Mouse (Mus musculus): ENCODE measurements around the gene Prrc2c. TPM values are rescaled to one million over a fixed set of nuclear protein-coding genes. Genes with fewer than 3 reads are reported as not detected.

Gene Prrc2c
- polyA plus RNA-seq, 1 experiment from 2014 or later = 134 TPM

GRCm38 (mm10) chr1:162664826-162665475 is 75.4 kb downstream of the Prrc2c start:
- 11% methylated on average over 10 of the region's 10 CpGs for WGBS
- Histone ChIP-seq H3K27me3 (no peaks in the 10 kb centered on the region), H3K9ac (no peak overlapping the region), H3K36me3 (peaks cover 10% of the 10 kb centered on the region), H3K9me3 (no peaks in the 10 kb centered on the region), H3K27ac (no peak overlapping the region), H3K4me3 (no peak overlapping the region; the same call in 1 of the 2 replicates), H3K4me1 (peaks cover 6% of the 10 kb centered on the region), H3K4me2 (0 out of 2 replicates have a peak overlapping the region, but pooled peaks have one; percentile 17)
- peak; percentile 92 for ATAC-seq (ENCODE audit: insufficient number of reproducible peaks, low FRiP score, low TSS enrichment, low read depth)

GRCm38 (mm10) chr1:162660276-162660860 is 80.0 kb downstream of the Prrc2c start:
- ATAC-seq (ENCODE audit: insufficient number of reproducible peaks, low FRiP score, low TSS enrichment, low read depth) = no peak
- 77% methylated on average over 11 of the region's 11 CpGs for WGBS
- H3K27me3 ChIP-seq = no peaks in the 10 kb centered on the region
- no peak overlapping the region for H3K4me2 ChIP-seq
- no peak overlapping the region for H3K4me3 ChIP-seq
- H3K9me3 ChIP-seq = no peaks in the 10 kb centered on the region
- H3K36me3 ChIP-seq = no peaks in the 10 kb centered on the region
- no peak overlapping the region for H3K9ac ChIP-seq
- H3K27ac ChIP-seq = no peak overlapping the region
- no peaks in the 10 kb centered on the region for H3K4me1 ChIP-seq

DNA sequence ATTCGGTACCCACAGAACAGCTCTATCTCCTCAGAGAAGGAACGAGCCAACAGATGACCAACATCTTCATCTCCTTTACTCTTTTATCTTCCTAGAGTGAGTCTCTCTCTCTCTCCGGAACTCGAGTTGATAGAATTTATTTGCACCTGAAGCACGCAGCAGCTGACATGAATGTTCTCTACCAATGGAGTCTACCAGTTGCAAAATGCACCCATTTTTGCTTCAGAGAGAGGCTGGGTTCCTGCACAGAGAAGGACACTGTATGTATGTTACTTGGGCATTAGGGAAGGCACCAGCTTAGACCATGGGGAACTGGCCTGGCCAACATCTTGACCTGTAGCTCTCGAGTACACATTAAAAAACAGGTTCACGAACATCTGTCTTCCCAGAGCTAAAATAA is 82.2 kb downstream of the Prrc2c start, which contains the start of gene Myocos:
Myocos (minus strand) TSS at position 101 of the 400 bp plus-strand sequence.
- Histone ChIP-seq H3K36me3 (no peaks in the 10 kb centered on the region), H3K4me2 (no peak within 1 kb of the TSS), H3K9ac (no peak within 1 kb of the TSS), H3K9me3 (no peaks in the 10 kb centered on the region), H3K27ac (no peak within 1 kb of the TSS), H3K27me3 (no peaks in the 10 kb centered on the region), H3K4me1 (no peaks in the 10 kb centered on the region), H3K4me3 (no peak within 1 kb of the TSS)
- WGBS = 89% methylated on average over 7 of the region's 7 CpGs
- no peak for ATAC-seq (ENCODE audit: insufficient number of reproducible peaks, low FRiP score, low TSS enrichment, low read depth)

DNA sequence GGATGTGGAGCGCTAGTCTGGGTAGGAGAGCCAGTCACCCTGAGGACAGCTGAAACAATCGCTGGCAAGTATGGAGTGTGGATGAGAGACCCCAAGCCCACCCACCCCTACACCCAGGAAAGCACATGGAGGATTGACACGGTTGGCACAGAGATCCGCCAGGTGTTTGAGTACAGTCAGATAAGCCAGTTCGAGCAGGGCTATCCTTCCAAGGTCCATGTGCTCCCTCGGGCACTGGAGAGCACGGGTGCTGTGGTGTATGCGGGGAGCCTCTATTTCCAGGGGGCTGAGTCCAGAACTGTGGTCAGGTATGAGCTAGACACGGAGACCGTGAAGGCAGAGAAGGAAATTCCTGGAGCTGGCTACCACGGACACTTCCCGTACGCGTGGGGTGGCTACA is 91.9 kb downstream of the Prrc2c start:
- Histone ChIP-seq H3K4me1 (peaks cover 3% of the 10 kb centered on the region; the same call in 1 of the 2 replicates), H3K4me3 (no peak overlapping the region), H3K9me3 (no peaks in the 10 kb centered on the region), H3K36me3 (no peaks in the 10 kb centered on the region), H3K4me2 (no peak overlapping the region), H3K27me3 (no peaks in the 10 kb centered on the region), H3K27ac (no peak overlapping the region), H3K9ac (no peak overlapping the region)
- 90% methylated on average over 14 of the region's 14 CpGs for WGBS
- ATAC-seq (ENCODE audit: insufficient number of reproducible peaks, low FRiP score, low TSS enrichment, low read depth) = no peak

DNA sequence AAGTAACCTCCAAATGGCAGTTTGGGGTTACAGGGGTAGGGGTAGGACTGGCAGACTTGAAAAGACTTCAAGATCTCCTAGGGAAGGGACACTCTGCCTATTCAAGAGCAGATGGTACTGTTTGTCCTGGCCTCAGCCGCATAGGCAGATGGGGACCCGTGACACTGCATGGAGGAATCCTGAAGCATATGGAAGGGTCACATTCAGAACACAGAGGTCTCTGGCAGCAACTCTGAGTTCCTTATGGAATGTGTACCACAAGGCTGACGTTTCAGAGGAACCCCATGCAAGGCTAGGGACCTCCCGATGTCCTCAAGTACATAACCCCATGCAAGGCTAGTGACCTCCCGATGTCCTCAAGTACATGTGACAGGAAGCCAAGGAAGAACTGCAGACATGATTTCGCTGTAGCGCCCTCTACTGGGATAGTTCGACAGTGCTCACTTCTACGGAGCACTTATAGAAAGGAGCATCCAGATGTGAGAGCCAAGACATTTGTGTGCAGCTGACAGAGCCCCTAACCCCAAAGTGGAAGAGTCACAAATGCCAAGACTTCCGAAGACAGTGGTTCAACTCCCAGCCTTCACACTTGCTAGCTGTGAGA is 94.2 kb downstream of the Prrc2c start:
- WGBS = 74% methylated on average over 10 of the region's 10 CpGs
- no peak for ATAC-seq (ENCODE audit: insufficient number of reproducible peaks, low FRiP score, low TSS enrichment, low read depth)
- no peaks in the 10 kb centered on the region for H3K36me3 ChIP-seq

DNA sequence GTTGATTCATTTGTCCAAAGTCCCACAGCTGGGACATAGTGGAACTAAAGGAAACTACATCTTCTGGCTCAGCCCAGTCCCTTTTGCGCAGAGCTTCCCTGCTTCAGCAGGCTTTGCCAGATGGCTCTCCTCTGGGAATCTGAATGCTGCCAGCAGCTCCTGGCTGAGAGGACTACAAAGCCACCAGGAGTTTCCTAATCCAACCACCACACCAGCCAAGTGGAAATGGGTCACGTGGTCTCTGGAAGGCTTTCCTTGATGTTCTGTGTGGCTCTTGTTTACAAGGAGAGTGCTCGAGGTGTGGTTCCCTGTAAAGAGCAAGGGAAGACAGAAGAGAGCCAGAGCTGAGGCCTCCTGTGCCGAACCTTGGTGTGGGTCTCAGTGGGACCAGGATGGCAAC is 96.6 kb downstream of the Prrc2c start:
- Histone ChIP-seq H3K27me3 (no peaks in the 10 kb centered on the region), H3K4me2 (no peak overlapping the region), H3K4me1 (peaks cover 3% of the 10 kb centered on the region; the same call in 1 of the 2 replicates), H3K9me3 (no peaks in the 10 kb centered on the region), H3K27ac (no peak overlapping the region), H3K4me3 (no peak overlapping the region), H3K9ac (no peak overlapping the region), H3K36me3 (no peaks in the 10 kb centered on the region)
- 20% methylated on average over 4 of the region's 4 CpGs for WGBS
- ATAC-seq (ENCODE audit: insufficient number of reproducible peaks, low FRiP score, low TSS enrichment, low read depth) = no peak

More for the DNA sequence above, 94.2 kb downstream of the Prrc2c start:
- H3K4me1 ChIP-seq = peaks cover 3% of the 10 kb centered on the region; the same call in 1 of the 2 replicates
- no peak overlapping the region for H3K9ac ChIP-seq
- H3K4me2 ChIP-seq = no peak overlapping the region
- no peaks in the 10 kb centered on the region for H3K9me3 ChIP-seq
- no peaks in the 10 kb centered on the region for H3K27me3 ChIP-seq
- no peak overlapping the region for H3K4me3 ChIP-seq
- H3K27ac ChIP-seq = no peak overlapping the region

GRCm38 (mm10) chr1:162642591-162642990 is 97.8 kb downstream of the Prrc2c start:
- ATAC-seq (ENCODE audit: insufficient number of reproducible peaks, low FRiP score, low TSS enrichment, low read depth) = no peak
- H3K4me3 ChIP-seq = no peak overlapping the region

DNA sequence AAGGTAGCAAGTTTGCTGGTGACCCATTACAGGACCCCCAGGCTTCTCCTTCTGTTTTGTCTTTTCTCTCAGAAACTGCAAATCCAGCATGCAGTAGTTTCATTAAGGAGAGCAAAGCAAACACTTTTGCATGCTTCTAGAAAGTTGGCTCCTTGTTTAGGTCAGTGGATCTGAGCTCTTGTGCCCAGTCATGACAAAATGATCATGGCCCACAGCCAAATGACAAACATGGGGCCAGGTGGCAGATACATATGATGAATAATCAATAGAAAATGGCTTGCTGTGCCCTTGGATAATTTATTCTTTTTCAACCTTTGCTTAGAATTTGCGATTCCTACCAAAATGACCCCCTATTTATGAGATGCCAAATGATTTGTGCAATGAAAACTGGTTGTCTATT is 100.5 kb downstream of the Prrc2c start:
- Histone ChIP-seq H3K36me3 (no peaks in the 10 kb centered on the region), H3K9ac (no peak overlapping the region), H3K4me1 (peaks cover 10% of the 10 kb centered on the region; the same call in 1 of the 2 replicates), H3K27ac (no peak overlapping the region), H3K4me3 (no peak overlapping the region), H3K4me2 (no peak overlapping the region), H3K27me3 (no peaks in the 10 kb centered on the region), H3K9me3 (no peaks in the 10 kb centered on the region)
- no peak for ATAC-seq (ENCODE audit: insufficient number of reproducible peaks, low FRiP score, low TSS enrichment, low read depth)
- WGBS = 93% methylated on average over 1 of the region's 1 CpGs

More at GRCm38 (mm10) chr1:162642591-162642990, 97.8 kb downstream of the Prrc2c start:
- H3K36me3 ChIP-seq = no peaks in the 10 kb centered on the region
- peaks cover 3% of the 10 kb centered on the region; the same call in 1 of the 2 replicates for H3K4me1 ChIP-seq
- H3K4me2 ChIP-seq = no peak overlapping the region
- no peak overlapping the region for H3K9ac ChIP-seq
- no peaks in the 10 kb centered on the region for H3K27me3 ChIP-seq
- no peaks in the 10 kb centered on the region for H3K9me3 ChIP-seq
- no peak overlapping the region for H3K27ac ChIP-seq
- 85% methylated on average over 3 of the region's 3 CpGs for WGBS

- WGBS = 82% methylated on average over 10 of the region's 10 CpGs
- Histone ChIP-seq H3K36me3 (no peaks in the 10 kb centered on the region), H3K4me1 (peaks cover 10% of the 10 kb centered on the region; the same call in 1 of the 2 replicates), H3K4me2 (no peak within 1 kb of the TSS), H3K9me3 (no peaks in the 10 kb centered on the region), H3K27ac (no peak within 1 kb of the TSS), H3K4me3 (no peak within 1 kb of the TSS), H3K9ac (no peak within 1 kb of the TSS), H3K27me3 (no peaks in the 10 kb centered on the region)
- no peak for ATAC-seq (ENCODE audit: insufficient number of reproducible peaks, low FRiP score, low TSS enrichment, low read depth)
Observed at GRCm38 (mm10) chr1:162639051-162639750, 101.2 kb downstream of the Prrc2c start, which contains the start of gene Myoc. Gene Myoc, plus strand, starts transcription at chr1:162639155.

DNA sequence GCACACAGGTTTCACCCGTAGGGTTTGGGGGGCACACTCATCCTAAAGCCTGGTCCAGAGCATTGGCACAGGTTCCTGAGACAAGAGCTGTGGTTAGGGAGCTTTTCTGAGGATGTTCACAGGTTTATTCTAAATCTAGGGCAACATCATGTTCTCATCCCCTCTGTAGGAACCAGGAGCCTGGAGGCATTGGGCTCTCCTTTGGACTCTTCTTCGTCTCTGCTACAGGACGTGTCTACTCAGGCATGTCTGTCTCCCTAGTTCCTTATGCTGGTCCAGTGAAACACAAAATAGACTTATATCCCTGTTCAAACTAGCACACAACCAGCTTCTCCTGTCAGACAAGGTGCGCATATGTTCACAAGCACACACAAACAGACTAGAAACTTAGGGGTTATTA is 101.8 kb downstream of the Prrc2c start:
- Histone ChIP-seq H3K36me3 (no peaks in the 10 kb centered on the region), H3K4me1 (peaks cover 7% of the 10 kb centered on the region; the same call in 1 of the 2 replicates), H3K4me3 (no peak overlapping the region), H3K4me2 (no peak overlapping the region), H3K27ac (no peak overlapping the region), H3K27me3 (no peaks in the 10 kb centered on the region), H3K9ac (no peak overlapping the region), H3K9me3 (no peaks in the 10 kb centered on the region)
- ATAC-seq (ENCODE audit: insufficient number of reproducible peaks, low FRiP score, low TSS enrichment, low read depth) = no peak
- 78% methylated on average over 4 of the region's 4 CpGs for WGBS

DNA sequence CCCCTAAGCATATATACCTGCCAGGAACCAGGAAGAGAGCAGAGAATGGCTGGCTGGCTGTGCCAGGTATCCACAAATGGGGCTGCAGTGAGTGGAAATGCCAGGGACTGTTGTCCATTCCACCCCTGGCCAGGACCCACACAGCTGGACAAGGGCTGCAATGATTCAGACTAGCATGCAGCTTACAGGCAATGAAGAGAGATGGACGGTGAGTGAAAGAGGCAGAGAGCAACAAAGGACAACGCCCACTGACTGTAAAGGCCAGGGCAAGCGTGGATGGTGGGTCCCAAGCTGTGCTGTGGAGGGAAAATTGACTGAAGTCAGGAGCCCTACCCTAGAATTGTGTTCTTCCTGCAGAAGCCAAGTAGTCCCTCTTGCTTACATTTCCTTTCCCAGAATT is 103.8 kb downstream of the Prrc2c start:
- H3K9me3 ChIP-seq = no peaks in the 10 kb centered on the region
- H3K27ac ChIP-seq = 0 out of 2 replicates have a peak overlapping the region, but pooled peaks have one; percentile 35
- H3K27me3 ChIP-seq = no peaks in the 10 kb centered on the region
- H3K4me2 ChIP-seq = no peak overlapping the region
- H3K4me3 ChIP-seq = no peak overlapping the region
- ATAC-seq (ENCODE audit: insufficient number of reproducible peaks, low FRiP score, low TSS enrichment, low read depth) = no peak
- WGBS = 70% methylated on average over 3 of the region's 3 CpGs
- H3K36me3 ChIP-seq = no peaks in the 10 kb centered on the region
- 0 out of 2 replicates have a peak, but pooled peaks cover 7% of the 10 kb centered on the region for H3K4me1 ChIP-seq
- H3K9ac ChIP-seq = no peak overlapping the region

Measured in limb, embryonic 15.5 days (tissue).